Mouse (Mus musculus): Measurements from ENCODE around the gene Rad9b.
"Not testable (repeated sequence)": the region's sequence is repeated elsewhere in the genome, so short reads cannot be mapped to it uniquely, and the experiment has no call there.

The Rad9b gene

GRCm38 (mm10) chr5:122354492-122355067 is 547 bp upstream of the Rad9b start:
- no peak for DNase-seq

GRCm38 (mm10) chr5:122345777-122346176 is 8.3 kb downstream of the Rad9b start:
- DNase-seq: no peak

GRCm38 (mm10) chr5:122344260-122344659 is 9.8 kb downstream of the Rad9b start:
- peak; percentile 75 to 89 for DNase-seq

- DNase-seq: no peak
Observed at GRCm38 (mm10) chr5:122343768-122344167, 10.3 kb downstream of the Rad9b start.

- no peak for DNase-seq
Observed at GRCm38 (mm10) chr5:122342874-122343273, 11.2 kb downstream of the Rad9b start.

GRCm38 (mm10) chr5:122336554-122337294 is 17.3 kb downstream of the Rad9b start:
- no peak for DNase-seq

GRCm38 (mm10) chr5:122334682-122335081 is 19.4 kb downstream of the Rad9b start:
- no peak for DNase-seq

GRCm38 (mm10) chr5:122330269-122330668 is 23.8 kb downstream of the Rad9b start:
- no peak for DNase-seq

GRCm38 (mm10) chr5:122327283-122327682 is 26.8 kb downstream of the Rad9b start:
- no peak for DNase-seq

- DNase-seq: peak in 1 of 2 experiments; percentile 49
Observed at GRCm38 (mm10) chr5:122325477-122325876, 28.6 kb downstream of the Rad9b start.

GRCm38 (mm10) chr5:122324608-122325431 is 29.2 kb downstream of the Rad9b start:
- DNase-seq: peak; percentile 90 to 94

- no peak for DNase-seq
Observed at GRCm38 (mm10) chr5:122323523-122323922, 30.5 kb downstream of the Rad9b start.

- DNase-seq: no peak
Observed at GRCm38 (mm10) chr5:122320205-122320781, 33.7 kb downstream of the Rad9b start.

- DNase-seq: no peak
Observed at GRCm38 (mm10) chr5:122319474-122320204, 34.4 kb downstream of the Rad9b start.

- DNase-seq: not testable (repeated sequence)
Observed at GRCm38 (mm10) chr5:122318976-122319375, 35.1 kb downstream of the Rad9b start.

GRCm38 (mm10) chr5:122318100-122318499 is 35.9 kb downstream of the Rad9b start:
- peak in 1 of 2 experiments; percentile 34 for DNase-seq

- DNase-seq: peak; percentile 62
Observed at GRCm38 (mm10) chr5:122317329-122318045, 36.5 kb downstream of the Rad9b start.

GRCm38 (mm10) chr5:122314966-122315667 is 38.9 kb downstream of the Rad9b start:
- DNase-seq: peak; percentile 94 to 97

- no peak for DNase-seq
Observed at GRCm38 (mm10) chr5:122312942-122313684, 40.9 kb downstream of the Rad9b start.

- DNase-seq: no peak
Observed at GRCm38 (mm10) chr5:122312346-122312745, 41.7 kb downstream of the Rad9b start.

All from cerebellum, adult 18-20 months (tissue).